Mouse (Mus musculus): ENCODE results near the gene Zfp143. TPM values are rescaled to one million over a fixed set of nuclear protein-coding genes. Genes with fewer than 3 reads are reported as not detected.
"Not testable (repeated sequence)": the region's sequence is repeated elsewhere in the genome, so short reads cannot be mapped to it uniquely, and the experiment has no call there.

Gene Zfp143
- total and polyA plus RNA-seq, 2 experiments from 2014 or later = 4.9 to 8.6 TPM

DNA sequence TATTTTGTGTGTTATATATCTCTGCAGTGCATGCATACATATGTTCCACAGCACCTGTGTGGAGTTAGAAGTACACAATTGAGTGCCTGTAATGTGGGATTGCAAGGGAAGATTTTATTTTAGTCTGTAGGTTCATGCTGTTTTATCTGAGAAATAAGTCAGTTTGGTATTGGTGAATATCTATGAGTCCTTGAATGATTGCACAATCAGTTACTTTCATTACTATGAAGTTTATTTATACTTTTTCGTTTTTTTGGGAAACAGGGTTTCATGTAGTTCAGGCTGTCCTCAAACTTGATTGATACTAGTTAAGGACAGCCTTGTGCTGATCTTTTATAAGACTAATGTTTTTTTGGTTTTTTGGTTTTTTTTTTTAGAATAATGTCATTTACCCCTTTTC, 37.5 kb upstream of the Zfp143 start:
- DNase-seq (ENCODE audit: low spot score) (no peak), ATAC-seq (ENCODE audit: low FRiP score) (no peak)
- Histone ChIP-seq H3K9me3 (ENCODE audit: low read length) (no peaks in the 10 kb centered on the region), H3K36me3 (ENCODE audit: insufficient read depth, low read length) (no peaks in the 10 kb centered on the region), H3K9ac (replicated peaks; ENCODE audit: low read length, poor library complexity, severe bottlenecking) (no peak overlapping the region), H3K4me3 (ENCODE audit: low read depth, low read length) (no peak overlapping the region), H3K4me2 (ENCODE audit: low read depth, low read length, poor library complexity, severe bottlenecking) (no peak overlapping the region), H3K27me3 (ENCODE audit: insufficient read depth, low read length) (no peaks in the 10 kb centered on the region), H3K27ac (ENCODE audit: low read depth, low read length) (no peak overlapping the region), H3K4me1 (ENCODE audit: insufficient read depth, low read length) (no peaks in the 10 kb centered on the region)
- no peak for TF ChIP-seq CTCF (IDR thresholded peaks at IDR 0.05)
- 83% methylated on average over 1 of the region's 1 CpGs for WGBS

DNA sequence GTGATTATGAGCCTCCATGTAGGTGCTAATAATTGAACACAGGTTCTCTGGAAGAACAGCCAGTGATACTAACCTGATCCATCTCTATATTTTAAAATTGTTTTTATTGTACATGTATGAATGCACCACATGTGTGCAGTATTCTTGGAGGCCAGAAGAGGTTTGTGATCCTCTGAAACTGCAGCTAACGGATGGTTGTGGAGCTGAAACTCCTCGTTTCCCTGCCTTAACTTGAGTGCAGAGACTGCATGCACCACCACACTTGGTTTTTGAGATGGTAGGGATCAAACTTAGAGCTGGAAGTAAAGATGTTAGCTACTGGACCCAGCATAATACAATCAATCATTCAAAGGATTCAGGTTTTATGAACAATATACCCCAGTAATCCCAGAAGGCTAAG, 34.4 kb upstream of the Zfp143 start:
- Histone ChIP-seq H3K27ac (ENCODE audit: low read depth, low read length) (no peak overlapping the region), H3K9me3 (ENCODE audit: low read length) (no peaks in the 10 kb centered on the region), H3K27me3 (ENCODE audit: insufficient read depth, low read length) (no peaks in the 10 kb centered on the region), H3K4me1 (ENCODE audit: insufficient read depth, low read length) (no peaks in the 10 kb centered on the region), H3K36me3 (ENCODE audit: insufficient read depth, low read length) (0 out of 2 replicates have a peak, but pooled peaks cover 3% of the 10 kb centered on the region), H3K4me3 (ENCODE audit: low read depth, low read length) (no peak overlapping the region), H3K4me2 (ENCODE audit: low read depth, low read length, poor library complexity, severe bottlenecking) (no peak overlapping the region), H3K9ac (replicated peaks; ENCODE audit: low read length, poor library complexity, severe bottlenecking) (no peak overlapping the region)
- TF ChIP-seq CTCF (IDR thresholded peaks at IDR 0.05) = no peak
- DNase-seq (ENCODE audit: low spot score) = no peak
- WGBS = 83% methylated on average over 2 of the region's 2 CpGs
- no peak for ATAC-seq (ENCODE audit: low FRiP score)

DNA sequence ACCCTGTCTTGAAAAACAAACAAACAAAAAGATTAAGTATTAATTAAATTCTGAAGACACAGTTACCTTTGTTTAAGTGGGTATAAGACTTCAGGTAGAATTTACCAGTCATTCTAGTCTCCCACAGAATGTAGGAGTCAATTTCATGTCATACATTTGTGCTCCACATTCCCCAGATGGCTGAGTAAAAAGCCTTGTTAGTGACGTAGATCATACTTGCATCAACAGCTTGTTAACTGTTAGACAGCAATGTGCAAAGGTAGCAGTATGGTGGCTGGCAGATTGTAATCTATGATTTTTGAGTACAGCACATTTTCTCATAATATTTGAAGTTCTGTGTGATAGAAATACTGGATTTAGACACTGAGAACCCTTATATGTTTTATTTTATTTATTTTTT, 32.2 kb upstream of the Zfp143 start:
- no peak overlapping the region for H3K27ac ChIP-seq (ENCODE audit: low read depth, low read length)
- H3K36me3 ChIP-seq (ENCODE audit: insufficient read depth, low read length) = peaks cover 12% of the 10 kb centered on the region
- ATAC-seq (ENCODE audit: low FRiP score) (no peak), DNase-seq (ENCODE audit: low spot score) (no peak)
- H3K4me2 ChIP-seq (ENCODE audit: low read depth, low read length, poor library complexity, severe bottlenecking) = no peak overlapping the region
- H3K4me3 ChIP-seq (ENCODE audit: low read depth, low read length) = no peak overlapping the region
- H3K9ac ChIP-seq (replicated peaks; ENCODE audit: low read length, poor library complexity, severe bottlenecking) = no peak overlapping the region
- no peaks in the 10 kb centered on the region for H3K4me1 ChIP-seq (ENCODE audit: insufficient read depth, low read length)
- no peaks in the 10 kb centered on the region for H3K9me3 ChIP-seq (ENCODE audit: low read length)
- TF ChIP-seq CTCF (IDR thresholded peaks at IDR 0.05) = no peak
- WGBS = 83% methylated on average over 1 of the region's 1 CpGs
- H3K27me3 ChIP-seq (ENCODE audit: insufficient read depth, low read length) = no peaks in the 10 kb centered on the region

DNA sequence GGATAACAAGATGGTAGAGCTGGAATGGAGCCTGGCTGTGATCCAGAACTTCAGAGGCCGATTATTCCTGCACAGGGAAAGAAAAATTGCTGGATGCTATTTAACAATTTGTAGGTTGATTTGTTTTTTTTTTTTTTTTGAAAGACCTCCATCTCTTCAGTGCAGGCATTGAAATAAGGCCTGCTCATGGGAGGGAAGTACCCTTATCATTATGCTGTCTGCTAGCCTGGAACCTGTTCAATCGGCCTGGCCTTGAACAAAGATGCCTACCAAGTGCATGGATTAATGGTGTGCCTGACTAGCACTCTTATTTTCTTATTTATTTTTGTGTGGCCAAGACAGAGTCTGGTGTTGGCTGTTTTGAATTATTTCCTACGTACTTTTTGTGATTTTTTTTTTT, 30.7 kb upstream of the Zfp143 start:
- Histone ChIP-seq H3K9me3 (ENCODE audit: low read length) (no peaks in the 10 kb centered on the region), H3K36me3 (ENCODE audit: insufficient read depth, low read length) (peaks cover 12% of the 10 kb centered on the region), H3K4me3 (ENCODE audit: low read depth, low read length) (no peak overlapping the region), H3K27ac (ENCODE audit: low read depth, low read length) (no peak overlapping the region), H3K4me1 (ENCODE audit: insufficient read depth, low read length) (no peaks in the 10 kb centered on the region), H3K9ac (replicated peaks; ENCODE audit: low read length, poor library complexity, severe bottlenecking) (no peak overlapping the region), H3K4me2 (ENCODE audit: low read depth, low read length, poor library complexity, severe bottlenecking) (no peak overlapping the region), H3K27me3 (ENCODE audit: insufficient read depth, low read length) (no peaks in the 10 kb centered on the region)
- DNase-seq (ENCODE audit: low spot score) = no peak
- WGBS = 81% methylated on average over 3 of the region's 3 CpGs
- no peak for TF ChIP-seq CTCF (IDR thresholded peaks at IDR 0.05)
- no peak for ATAC-seq (ENCODE audit: low FRiP score)

DNA sequence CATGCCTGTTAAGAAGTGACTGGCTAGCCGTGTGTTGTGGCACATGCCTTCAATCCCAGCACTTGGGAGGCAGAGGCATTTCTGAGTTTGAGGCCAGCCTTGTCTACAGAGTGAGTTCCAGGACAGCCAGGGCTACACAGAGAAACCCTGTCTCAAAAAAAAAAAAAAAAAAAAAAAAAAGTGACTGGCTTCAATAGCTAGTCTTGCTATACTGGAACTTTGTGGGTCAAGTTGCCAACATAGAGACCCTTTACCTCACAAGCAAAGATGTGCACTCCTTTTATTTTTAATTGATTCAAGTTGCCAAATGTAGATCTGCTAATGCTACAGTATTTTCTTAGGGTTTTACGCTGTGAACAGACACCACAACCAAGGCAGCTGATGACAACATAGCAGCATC, 3.3 kb upstream of the Zfp143 start:
- H3K4me2 ChIP-seq (ENCODE audit: low read depth, low read length, poor library complexity, severe bottlenecking); DNase-seq (ENCODE audit: low spot score); ATAC-seq (ENCODE audit: low FRiP score); H3K9me3 ChIP-seq (ENCODE audit: low read length); H3K27me3 ChIP-seq (ENCODE audit: insufficient read depth, low read length); H3K4me1 ChIP-seq (ENCODE audit: insufficient read depth, low read length); H3K9ac ChIP-seq (replicated peaks; ENCODE audit: low read length, poor library complexity, severe bottlenecking); H3K4me3 ChIP-seq (ENCODE audit: low read depth, low read length); H3K27ac ChIP-seq (ENCODE audit: low read depth, low read length): not testable (repeated sequence)
- peaks cover 10% of the 10 kb centered on the region; the same call in 1 of the 2 replicates for H3K36me3 ChIP-seq (ENCODE audit: insufficient read depth, low read length)
- 92% methylated on average over 2 of the region's 2 CpGs for WGBS

DNA sequence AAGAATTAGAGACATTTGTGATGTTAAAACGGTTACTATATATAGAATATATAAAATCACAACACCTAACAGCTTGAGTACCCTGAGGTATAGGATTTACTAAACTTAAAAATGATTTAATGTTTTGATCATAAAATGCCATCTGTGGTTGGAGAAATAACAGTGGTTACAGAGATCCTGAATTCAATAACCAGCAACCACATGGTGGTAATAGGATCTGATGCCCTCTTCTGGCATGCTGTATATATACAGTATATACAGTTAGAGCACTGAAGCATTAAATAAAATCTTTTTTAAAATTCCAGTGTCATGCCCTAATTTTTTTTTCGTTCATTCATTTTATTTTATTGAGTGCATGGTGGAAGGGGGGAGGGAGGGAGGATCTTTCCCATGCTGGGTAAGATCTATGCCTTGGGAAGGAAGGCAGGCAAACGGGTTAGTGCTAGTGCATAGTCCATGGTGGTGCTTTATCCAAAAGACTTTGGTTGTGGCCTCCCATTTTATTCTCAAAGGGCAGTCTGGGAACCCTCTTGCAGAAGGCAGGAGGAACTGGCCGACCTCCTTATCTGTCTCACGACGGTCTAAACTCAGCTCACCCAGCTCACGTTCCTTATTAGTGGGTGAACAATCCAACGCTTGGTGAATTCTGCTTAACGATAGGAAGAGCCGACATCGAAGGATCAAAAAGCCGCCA, 1.8 kb upstream of the Zfp143 start:
- 0 out of 2 replicates have a peak, but pooled peaks cover 2% of the 10 kb centered on the region for H3K36me3 ChIP-seq (ENCODE audit: insufficient read depth, low read length)
- H3K4me1 ChIP-seq (ENCODE audit: insufficient read depth, low read length) = 0 out of 2 replicates have a peak, but pooled peaks cover 4% of the 10 kb centered on the region
- ATAC-seq (ENCODE audit: low FRiP score) (no peak), DNase-seq (ENCODE audit: low spot score) (peak; percentile 32)
- H3K9me3 ChIP-seq (ENCODE audit: low read length) = no peaks in the 10 kb centered on the region
- no peak overlapping the region for H3K27ac ChIP-seq (ENCODE audit: low read depth, low read length)
- H3K4me2 ChIP-seq (ENCODE audit: low read depth, low read length, poor library complexity, severe bottlenecking) = no peak overlapping the region
- peak; percentile 62 for TF ChIP-seq CTCF (IDR thresholded peaks at IDR 0.05)
- no peaks in the 10 kb centered on the region for H3K27me3 ChIP-seq (ENCODE audit: insufficient read depth, low read length)
- WGBS = 88% methylated on average over 12 of the region's 12 CpGs
- no peak overlapping the region for H3K4me3 ChIP-seq (ENCODE audit: low read depth, low read length)
- H3K9ac ChIP-seq (replicated peaks; ENCODE audit: low read length, poor library complexity, severe bottlenecking) = no peak overlapping the region

Data from midbrain, postnatal 0 days (tissue).